Mouse (Mus musculus) hindbrain, postnatal 0 days (tissue): ENCODE measurements around the gene Prdm12. TPM values are rescaled to one million over a fixed set of nuclear protein-coding genes. Genes with fewer than 3 reads are reported as not detected.

Experiments used
- ATAC-seq: fragments of 200-750 bp; cut with Nextera tagmentation; 2 replicates; pipeline ENCODE4 v1.8.0; 2017; ENCODE audit warnings: mild to moderate bottlenecking, moderate TSS enrichment, moderate library complexity
- DNase-seq: peaks from one replicate; pipeline ENCODE4 v3.0.0-alpha.2; 2015; ENCODE audit warnings: low spot score
- H3K27ac ChIP-seq: fragments of 300-500 bp; sonication (generic); 2 replicates; pipeline ENCODE4 v1.5.1; 2014; ENCODE audit warnings: mild to moderate bottlenecking
- H3K27me3 ChIP-seq: fragments of 300-500 bp; sonication (generic); 2 replicates; pipeline ENCODE4 v1.6.1; 2014; ENCODE audit warnings: low read length, mixed read lengths; ENCODE audit not compliant: insufficient read depth
- H3K36me3 ChIP-seq: fragments of 300-500 bp; sonication (generic); 2 replicates; pipeline ENCODE4 v1.6.1; 2014; ENCODE audit warnings: low read length, mixed read lengths; ENCODE audit not compliant: insufficient read depth
- H3K4me1 ChIP-seq: fragments of 300-500 bp; sonication (generic); 2 replicates; pipeline ENCODE4 v1.6.1; 2014; ENCODE audit warnings: antibody characterized with exemption, low read length, mixed read lengths; ENCODE audit not compliant: insufficient read depth
- H3K4me2 ChIP-seq: fragments of 300-500 bp; sonication (generic); 2 replicates; pipeline ENCODE4 v1.6.1; 2014; ENCODE audit warnings: low read depth, mild to moderate bottlenecking, low read length, moderate library complexity, mixed read lengths
- H3K4me3 ChIP-seq: fragments of 300-500 bp; sonication (generic); 2 replicates; pipeline ENCODE4 v1.5.1; 2014; ENCODE audit warnings: low read length
- H3K9ac ChIP-seq: fragments of 300-500 bp; sonication (generic); replicated peaks from 2 replicates; pipeline ENCODE4 v1.6.1; 2014; ENCODE audit warnings: mild to moderate bottlenecking, low read length, moderate library complexity, mixed read lengths
- H3K9me3 ChIP-seq: fragments of 300-500 bp; sonication (generic); 2 replicates; pipeline ENCODE4 v1.6.1; 2016; ENCODE audit warnings: low read length, mixed read lengths
- CTCF ChIP-seq: IDR thresholded peaks from 2 replicates; pipeline ENCODE4 v1.5.1; 2016; ENCODE audit warnings: antibody characterized with exemption, control low read depth, low read depth
- WGBS: fragments of 180-500 bp; shearing (Covaris S2); extraction: QIAGEN DNeasy Blood & Tissue Kit; methylation state at CpG from one replicate; pipeline ENCODE4 v1.1.7; 2014; 5-methylcytosine and 5-hydroxymethylcytosine counted together
- polyA plus RNA-seq: library from polyadenylated mRNA; unstranded; fragments of >200 nt; fragmentation: Nextera tagmentation; extraction: Ambion mirVana; gene quantifications from 2 replicates; pipeline ENCODE4 v1.2.1, GENCODE M21; 2015
- total RNA-seq: library from RNA; depleted of rRNA; stranded (reverse); fragments of >200 nt; gene quantifications from 2 replicates; pipeline ENCODE4 v1.2.3, GENCODE M21; 2014

Prdm12 gene
- total and polyA plus RNA-seq, 2 experiments from 2014 or later, result 0.24 TPM; not detected in 1

DNA sequence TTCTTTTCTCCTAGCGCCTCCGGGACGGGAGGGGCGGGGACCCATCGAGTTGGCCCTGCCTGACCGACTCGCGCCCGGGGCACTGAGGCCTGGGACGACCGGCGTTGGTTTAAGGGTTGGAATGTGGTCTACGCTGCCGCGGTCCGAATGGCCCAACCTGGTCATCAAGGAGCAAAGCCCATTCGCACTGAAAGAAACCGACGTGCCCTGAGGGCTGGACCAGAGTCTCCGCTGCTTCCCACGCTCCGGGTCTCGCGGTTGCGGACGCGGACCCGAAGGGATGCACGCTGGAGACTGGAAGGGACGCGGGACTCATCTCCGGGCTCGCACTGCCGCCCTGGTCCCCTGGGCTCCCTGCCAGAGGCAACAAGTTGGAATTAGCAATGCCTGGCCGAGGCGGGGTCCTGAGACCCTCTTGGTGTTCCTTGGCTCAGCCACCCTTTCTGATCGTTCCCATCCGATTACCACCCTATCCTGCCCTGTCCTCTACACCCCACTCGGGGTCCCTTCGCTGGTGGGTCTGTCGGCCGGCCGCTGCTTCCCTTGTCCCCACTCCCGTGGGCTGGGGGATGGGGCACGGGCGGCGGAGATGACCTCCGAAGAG is 3.6 kb upstream of the Prdm12 start:
- Histone ChIP-seq H3K36me3 (no peaks in the 10 kb centered on the region), H3K27ac (no peak overlapping the region), H3K4me2 (peak overlapping the region; percentile 25), H3K4me1 (peaks cover 9% of the 10 kb centered on the region), H3K27me3 (peaks cover 79% of the 10 kb centered on the region), H3K4me3 (peak overlapping the region; percentile 16), H3K9me3 (no peaks in the 10 kb centered on the region), H3K9ac (no peak overlapping the region)
- 1% methylated on average over 47 of the region's 48 CpGs for WGBS
- ATAC-seq (0 out of 2 replicates have a peak, but pooled peaks have one; percentile 6), DNase-seq (peak; percentile 30)
- TF ChIP-seq CTCF, result no peak

DNA sequence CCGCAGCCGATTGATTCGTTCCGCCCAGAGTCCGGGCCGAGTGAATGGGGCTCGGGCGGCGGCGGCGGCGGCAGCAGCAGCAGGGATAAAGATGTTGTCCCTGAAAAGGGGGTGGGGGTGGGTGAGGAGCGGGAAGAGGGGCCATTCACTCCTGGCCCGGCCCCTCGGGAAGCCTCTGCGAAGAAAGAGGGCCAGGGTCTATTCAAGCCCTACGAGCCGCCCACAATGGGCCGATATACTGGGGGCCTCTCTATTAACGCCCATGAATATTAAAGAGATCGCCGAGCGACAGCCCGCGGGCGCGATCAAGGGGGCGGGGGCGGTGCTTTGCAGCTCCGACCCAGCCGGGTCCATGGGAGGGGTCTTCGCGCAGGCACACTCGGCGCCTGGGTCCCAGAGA is 3.1 kb upstream of the Prdm12 start:
- no peaks in the 10 kb centered on the region for H3K9me3 ChIP-seq
- H3K27me3 ChIP-seq, result peaks cover 79% of the 10 kb centered on the region
- H3K4me1 ChIP-seq, result peaks cover 9% of the 10 kb centered on the region
- H3K4me3 ChIP-seq, result peak overlapping the region; percentile 16
- TF ChIP-seq CTCF, result no peak
- peak; percentile 18 for DNase-seq
- peak; percentile 46; the same call in 1 of the 2 replicates for ATAC-seq
- peak overlapping the region; percentile 25 for H3K4me2 ChIP-seq
- H3K9ac ChIP-seq, result no peak overlapping the region
- WGBS, result under 1% methylated on average over 34 of the region's 35 CpGs
- no peaks in the 10 kb centered on the region for H3K36me3 ChIP-seq
- H3K27ac ChIP-seq, result no peak overlapping the region

DNA sequence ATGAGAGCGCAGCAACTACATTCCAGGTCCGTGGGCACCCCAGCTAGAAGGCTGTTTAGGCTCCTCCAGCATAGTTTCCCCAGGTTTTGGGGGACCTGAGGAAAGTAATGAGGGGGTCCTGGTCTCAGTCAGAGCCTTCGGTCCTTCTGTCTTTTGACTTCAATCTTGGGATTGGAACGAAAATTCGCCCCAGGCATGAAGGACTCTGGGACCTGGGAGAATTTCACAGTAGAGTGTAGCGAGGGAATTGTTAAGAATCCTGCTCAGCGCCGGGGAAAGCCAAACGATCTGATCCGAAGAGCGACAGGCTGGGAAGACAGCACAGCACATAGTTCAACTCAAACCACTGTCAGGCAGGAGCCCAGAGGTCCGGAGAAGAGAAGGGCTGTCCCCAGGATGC is 2.5 kb upstream of the Prdm12 start:
- Histone ChIP-seq H3K36me3 (no peaks in the 10 kb centered on the region), H3K4me1 (peaks cover 9% of the 10 kb centered on the region), H3K27ac (no peak overlapping the region), H3K9me3 (no peaks in the 10 kb centered on the region), H3K4me3 (peak overlapping the region; percentile 16; the same call in 1 of the 2 replicates), H3K4me2 (0 out of 2 replicates have a peak overlapping the region, but pooled peaks have one; percentile 16), H3K9ac (no peak overlapping the region), H3K27me3 (peaks cover 79% of the 10 kb centered on the region)
- 1% methylated on average over 12 of the region's 12 CpGs for WGBS
- no peak for ATAC-seq
- DNase-seq, result no peak
- no peak for TF ChIP-seq CTCF

GRCm38 (mm10) chr2:31637807-31638206 is 2.0 kb upstream of the Prdm12 start:
- no peaks in the 10 kb centered on the region for H3K36me3 ChIP-seq
- H3K27me3 ChIP-seq, result peaks cover 79% of the 10 kb centered on the region
- 0 out of 2 replicates have a peak overlapping the region, but pooled peaks have one; percentile 15 for H3K4me3 ChIP-seq
- H3K4me1 ChIP-seq, result peaks cover 9% of the 10 kb centered on the region
- H3K4me2 ChIP-seq, result 0 out of 2 replicates have a peak overlapping the region, but pooled peaks have one; percentile 16
- H3K9ac ChIP-seq, result no peak overlapping the region
- H3K27ac ChIP-seq, result no peak overlapping the region
- no peaks in the 10 kb centered on the region for H3K9me3 ChIP-seq
- WGBS, result 0% methylated on average over 22 of the region's 22 CpGs
- TF ChIP-seq CTCF, result peak; percentile 50
- no peak for ATAC-seq
- peak; percentile 46 for DNase-seq

DNA sequence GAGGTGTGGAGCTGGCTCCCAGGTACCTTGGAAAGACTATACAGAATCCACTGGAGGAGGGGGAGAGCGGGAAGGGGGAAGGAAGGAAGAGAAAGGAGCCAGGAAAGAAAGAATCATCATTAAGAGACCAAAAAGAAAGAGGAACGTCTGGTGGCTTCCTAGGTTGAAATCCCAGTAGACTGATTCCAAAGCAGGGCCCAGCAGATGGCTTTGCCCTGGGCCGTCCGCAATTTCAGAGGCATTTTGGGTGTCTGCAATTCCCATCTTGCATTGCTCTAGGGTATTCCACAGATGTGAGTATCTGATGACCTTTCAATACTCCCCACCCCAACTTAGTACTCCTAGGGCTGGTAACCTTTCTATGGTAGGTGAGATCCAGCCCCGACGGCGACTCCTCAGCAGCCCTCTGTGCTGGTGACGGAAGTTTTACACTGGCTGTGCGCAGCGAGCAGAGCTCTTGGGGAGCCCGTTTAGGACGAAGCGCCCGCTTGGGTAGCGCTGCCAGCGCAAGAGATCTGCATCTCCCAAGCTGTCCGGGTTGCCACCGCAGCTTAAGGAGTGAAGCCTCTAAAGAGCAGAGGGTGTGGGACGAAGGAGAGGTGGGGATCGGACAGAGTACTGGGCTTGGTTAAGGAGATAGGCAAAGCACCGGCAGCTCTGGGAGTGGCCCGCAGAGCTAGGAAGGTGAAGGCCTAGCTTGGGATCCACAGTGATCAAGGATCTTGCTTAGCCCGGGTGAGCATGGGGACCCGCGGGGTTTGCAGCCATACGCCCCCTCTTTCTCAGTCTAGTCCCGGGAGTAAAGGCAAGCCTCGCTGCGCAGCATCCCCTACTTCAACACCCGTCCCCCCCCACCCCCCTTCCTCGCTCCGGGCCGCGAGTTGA is 1.0 kb upstream of the Prdm12 start:
- H3K36me3 ChIP-seq, result no peaks in the 10 kb centered on the region
- no peak overlapping the region for H3K9ac ChIP-seq
- no peaks in the 10 kb centered on the region for H3K9me3 ChIP-seq
- H3K27ac ChIP-seq, result no peak overlapping the region
- H3K4me2 ChIP-seq, result no peak overlapping the region
- H3K4me1 ChIP-seq, result peaks cover 9% of the 10 kb centered on the region
- peaks cover 79% of the 10 kb centered on the region for H3K27me3 ChIP-seq
- 3% methylated on average over 28 of the region's 34 CpGs for WGBS
- ATAC-seq (no peak), DNase-seq (no peak)
- no peak for TF ChIP-seq CTCF
- no peak overlapping the region for H3K4me3 ChIP-seq

GRCm38 (mm10) chr2:31639466-31639760 is 424 bp upstream of the Prdm12 start:
- Histone ChIP-seq H3K27ac (no peak overlapping the region), H3K27me3 (peaks cover 79% of the 10 kb centered on the region), H3K4me3 (no peak overlapping the region), H3K9ac (no peak overlapping the region), H3K36me3 (no peaks in the 10 kb centered on the region), H3K4me2 (no peak overlapping the region), H3K9me3 (no peaks in the 10 kb centered on the region), H3K4me1 (peaks cover 9% of the 10 kb centered on the region)
- ATAC-seq, result 0 out of 2 replicates have a peak, but pooled peaks have one; percentile 36
- 0% methylated on average over 11 of the region's 13 CpGs for WGBS
- DNase-seq, result no peak
- TF ChIP-seq CTCF, result no peak
